Mouse (Mus musculus) natural killer cell, adult 2 months (primary cell): ENCODE measurements around the gene Duox1.
"Not testable (repeated sequence)": the region's sequence is repeated elsewhere in the genome, so short reads cannot be mapped to it uniquely, and the experiment has no call there.

Experiments used
- DNase-seq, 2 experiments: peaks; one replicate each; pipeline ENCODE4 v3.0.0; 2022; ENCODE audit warnings: low spot score in 2 of 2

Gene Duox1

GRCm38 (mm10) chr2:122374666-122375331 lies 59.3 kb downstream of the Duox1 start:
- no peak for DNase-seq

DNA sequence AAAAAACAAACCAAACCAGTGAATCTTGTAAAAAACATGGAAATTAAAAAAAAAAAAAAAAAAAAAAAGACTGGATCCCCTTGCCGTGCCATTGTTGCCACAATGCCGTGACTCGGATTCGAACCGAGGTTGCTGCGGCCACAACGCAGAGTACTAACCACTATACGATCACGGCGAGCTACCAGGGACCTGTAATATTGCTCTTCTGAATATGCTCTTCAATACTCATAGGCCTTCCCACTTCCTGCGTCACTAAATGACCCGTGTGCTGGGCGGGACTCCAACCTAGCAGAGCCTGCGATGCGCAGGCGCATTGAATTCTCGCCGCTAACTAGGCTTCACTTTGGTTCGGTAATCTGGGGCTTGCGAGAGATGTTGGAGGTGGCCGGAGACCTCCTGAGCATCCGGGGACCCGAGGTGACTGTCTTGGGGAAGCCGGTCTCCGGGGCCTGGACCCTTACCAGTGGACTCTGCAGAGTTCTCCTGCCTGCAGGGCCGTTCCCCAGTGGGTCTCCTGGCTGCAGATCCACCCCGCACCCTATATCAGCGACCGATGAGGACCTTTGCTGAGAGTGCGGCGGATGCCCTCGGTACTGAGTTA lies 60.0 kb downstream of the Duox1 start:
- peak; percentile 96 to 98 for DNase-seq

DNA sequence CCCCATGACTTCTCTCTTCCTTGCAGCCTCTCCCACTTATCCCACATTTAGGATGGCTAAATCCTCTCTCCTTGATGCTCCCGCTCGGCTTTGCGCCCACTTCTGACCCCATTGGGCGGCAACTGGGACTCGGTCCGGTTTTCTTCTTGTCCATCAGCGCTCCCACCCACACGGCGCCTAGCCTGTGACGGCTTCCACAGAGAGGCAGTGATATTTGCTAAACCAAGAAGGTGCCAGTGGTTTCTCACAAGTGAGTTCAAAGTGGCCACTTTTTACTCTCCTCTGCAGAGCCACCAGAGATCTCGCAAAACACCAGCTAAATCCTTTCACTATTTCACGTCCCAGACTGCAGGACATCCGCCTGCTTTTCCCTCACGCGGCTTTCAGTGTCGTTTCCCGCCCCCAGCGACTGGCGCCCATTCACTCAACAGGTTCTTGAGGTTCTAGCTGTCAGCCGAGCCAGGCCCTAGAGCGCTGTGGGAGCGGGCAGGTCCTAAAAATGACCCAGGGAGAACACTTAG lies 60.6 kb downstream of the Duox1 start:
- DNase-seq = peak; percentile 45 to 52

DNA sequence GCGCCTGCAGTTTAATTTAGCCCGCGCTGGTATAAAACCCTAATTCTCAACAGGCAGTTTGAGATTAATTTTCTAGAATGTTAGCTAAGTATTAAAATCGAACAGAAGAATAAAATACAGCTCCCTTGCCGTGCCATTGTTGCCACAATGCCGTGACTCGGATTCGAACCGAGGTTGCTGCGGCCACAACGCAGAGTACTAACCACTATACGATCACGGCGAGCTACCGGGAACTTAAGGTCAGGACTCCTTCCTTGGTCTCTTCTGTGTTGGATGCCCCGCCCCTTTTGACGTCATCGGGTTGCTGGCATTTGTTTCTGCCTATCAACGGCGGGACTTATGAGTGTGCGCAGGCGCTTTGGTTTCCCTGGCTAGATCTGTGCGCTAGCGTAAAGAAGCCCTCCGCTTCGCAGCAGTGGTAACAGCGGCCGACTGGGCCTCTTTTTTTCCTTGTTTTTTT lies 61.8 kb downstream of the Duox1 start:
- peak; percentile 98 to 99 for DNase-seq

DNA sequence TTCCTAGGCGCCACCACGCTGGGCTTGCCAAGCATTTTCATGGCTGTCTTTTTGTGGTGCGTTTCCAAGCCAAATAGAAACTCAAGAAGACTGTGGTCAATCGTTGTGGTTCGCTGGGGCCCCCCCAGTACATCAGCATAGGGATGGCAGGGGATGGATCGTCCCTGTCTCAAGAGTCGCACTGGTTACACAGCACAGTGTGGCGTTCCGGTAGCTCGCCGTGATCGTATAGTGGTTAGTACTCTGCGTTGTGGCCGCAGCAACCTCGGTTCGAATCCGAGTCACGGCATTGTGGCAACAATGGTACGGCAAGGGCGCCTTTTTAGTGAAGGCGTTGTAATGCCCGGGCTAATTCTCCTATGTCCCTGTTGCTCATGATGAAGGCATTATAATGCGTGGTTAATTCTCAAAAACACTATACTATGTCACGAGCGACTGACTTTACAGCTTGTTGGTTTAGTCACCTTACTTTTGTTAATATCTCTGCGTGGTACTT lies 62.3 kb downstream of the Duox1 start:
- DNase-seq = peak; percentile 74 to 80

GRCm38 (mm10) chr2:122378421-122379291 lies 63.2 kb downstream of the Duox1 start:
- no peak for DNase-seq

- DNase-seq = no peak
Measured at GRCm38 (mm10) chr2:122379292-122379650, 63.8 kb downstream of the Duox1 start.

- DNase-seq = peak; percentile 65
Measured at GRCm38 (mm10) chr2:122380768-122381311, 65.4 kb downstream of the Duox1 start.

DNA sequence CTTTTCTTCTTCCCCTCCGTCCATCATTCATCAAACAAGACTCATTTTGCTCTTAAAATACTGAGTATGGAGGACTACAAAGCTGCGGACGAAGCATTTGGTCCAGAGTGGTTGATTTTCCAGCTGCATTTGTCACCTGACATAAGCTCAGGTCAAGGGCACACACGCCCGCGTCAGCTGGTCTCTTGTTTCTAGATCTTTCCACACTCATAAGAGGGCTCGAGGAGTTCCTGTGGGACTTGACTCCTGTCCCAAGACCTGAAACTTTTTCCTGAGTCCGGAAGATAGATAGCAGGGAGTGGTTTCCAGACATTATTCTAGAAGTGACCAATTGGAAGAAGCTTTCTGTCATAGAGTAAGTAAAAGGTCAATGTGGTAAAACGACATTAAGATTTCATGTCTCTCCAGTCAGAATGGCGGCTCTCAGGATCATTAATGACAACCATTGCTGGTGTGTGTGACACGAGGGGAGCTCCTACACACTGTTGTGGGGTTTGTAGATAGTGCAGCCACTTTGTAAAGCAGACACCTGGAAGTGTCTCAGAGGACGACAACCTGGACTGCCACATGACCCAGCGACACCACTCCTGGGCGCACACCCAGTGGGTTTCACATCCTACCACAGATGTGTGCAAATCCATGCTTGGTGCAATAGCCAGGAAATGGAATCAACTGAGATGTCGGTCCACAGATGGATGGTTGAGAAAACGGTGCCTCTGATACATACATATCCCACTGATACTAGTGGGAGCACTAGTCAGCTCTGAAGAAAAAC lies 66.0 kb downstream of the Duox1 start:
- DNase-seq = no peak

GRCm38 (mm10) chr2:122382121-122382520 lies 66.6 kb downstream of the Duox1 start:
- DNase-seq = no peak

GRCm38 (mm10) chr2:122385095-122385494 lies 69.6 kb downstream of the Duox1 start:
- no peak for DNase-seq

- not testable (repeated sequence) for DNase-seq
Measured at GRCm38 (mm10) chr2:122387135-122387534, 71.7 kb downstream of the Duox1 start.

GRCm38 (mm10) chr2:122396150-122396549 lies 80.7 kb downstream of the Duox1 start:
- no peak for DNase-seq
